Mouse (Mus musculus) 416B (cell line): ENCODE results near the gene Atg16l1.

Source experiments
- DNase-seq: peaks from one replicate; pipeline ENCODE4 v3.0.0; 2011; ENCODE audit warnings: low read depth

Atg16l1 gene

GRCm38 (mm10) chr1:87829621-87830211 lies 74.0 kb downstream of the Atg16l1 start:
- DNase-seq = peak; percentile 50

GRCm38 (mm10) chr1:87836453-87836852 lies 80.8 kb downstream of the Atg16l1 start:
- no peak for DNase-seq

GRCm38 (mm10) chr1:87837018-87837417 lies 81.3 kb downstream of the Atg16l1 start:
- DNase-seq = no peak

DNA sequence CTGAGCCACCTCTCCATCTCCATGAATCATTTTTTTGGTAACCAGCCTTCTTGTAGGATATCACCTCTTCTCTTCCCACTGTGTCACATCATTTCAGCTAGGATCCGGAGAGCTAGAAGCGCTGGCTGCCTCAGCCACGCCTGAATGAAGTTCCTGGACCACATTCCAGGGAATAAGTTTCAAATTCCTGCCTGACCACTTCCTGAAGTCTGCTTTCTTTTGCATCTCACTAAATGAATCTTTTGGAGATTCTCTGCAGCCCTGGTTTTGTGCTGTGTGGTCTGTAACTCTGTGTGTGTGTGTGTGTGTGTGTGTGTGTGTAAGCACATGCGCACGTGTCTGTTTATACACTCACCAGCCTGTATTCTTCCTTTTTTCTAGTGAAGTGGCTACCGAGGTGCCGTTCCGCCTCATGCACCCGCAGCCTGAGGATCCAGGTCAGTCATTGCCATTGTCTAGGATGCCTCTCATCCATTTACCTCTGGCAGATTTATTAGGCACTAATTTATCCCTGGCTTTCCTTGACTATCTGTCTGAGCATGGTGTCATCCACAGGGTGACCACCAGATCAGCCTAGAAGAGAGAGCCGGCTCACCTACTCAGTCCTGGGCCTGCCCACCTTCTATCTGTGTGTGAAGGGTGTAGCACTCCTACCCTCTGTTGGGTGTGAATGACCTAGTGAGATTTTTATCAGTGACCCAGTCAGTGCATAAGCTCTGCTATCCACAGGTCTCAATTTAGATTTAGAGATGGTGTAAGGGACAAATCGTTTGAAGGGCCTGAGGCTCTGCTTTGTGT lies 84.9 kb downstream of the Atg16l1 start:
- no peak for DNase-seq
